Mouse (Mus musculus) erythroblast, embryonic 14.5 days (primary cell): ENCODE results near the gene Amn.

ENCODE experiments used
- GATA1 ChIP-seq: IDR thresholded peaks from 2 replicates; pipeline ENCODE4 v1.6.1; 2012; ENCODE audit warnings: low read length, inconsistent platforms, mixed read lengths
- TAL1 ChIP-seq: IDR thresholded peaks from 3 replicates; pipeline ENCODE4 v1.6.1; 2012; ENCODE audit warnings: low read length, inconsistent platforms, mixed read lengths

- TF ChIP-seq GATA1 (no peak), TAL1 (no peak)
These were observed 4.3 kb upstream of the Amn start for GRCm38 (mm10) chr12:111266592-111266991.
